Mouse (Mus musculus) liver, postnatal 0 days (tissue): ENCODE results near the gene Gm49673.
"Not testable (repeated sequence)": the region's sequence is repeated elsewhere in the genome, so short reads cannot be mapped to it uniquely, and the experiment has no call there.

ENCODE experiments used
- CTCF ChIP-seq: sonication (generic); IDR thresholded peaks from 2 replicates; pipeline ENCODE4 v1.5.1; 2016; ENCODE audit warnings: antibody characterized with exemption, low read depth
- EP300 ChIP-seq: IDR thresholded peaks from 2 replicates; pipeline ENCODE4 v1.6.1; 2016; ENCODE audit warnings: antibody characterized with exemption, low read depth, mild to moderate bottlenecking

DNA sequence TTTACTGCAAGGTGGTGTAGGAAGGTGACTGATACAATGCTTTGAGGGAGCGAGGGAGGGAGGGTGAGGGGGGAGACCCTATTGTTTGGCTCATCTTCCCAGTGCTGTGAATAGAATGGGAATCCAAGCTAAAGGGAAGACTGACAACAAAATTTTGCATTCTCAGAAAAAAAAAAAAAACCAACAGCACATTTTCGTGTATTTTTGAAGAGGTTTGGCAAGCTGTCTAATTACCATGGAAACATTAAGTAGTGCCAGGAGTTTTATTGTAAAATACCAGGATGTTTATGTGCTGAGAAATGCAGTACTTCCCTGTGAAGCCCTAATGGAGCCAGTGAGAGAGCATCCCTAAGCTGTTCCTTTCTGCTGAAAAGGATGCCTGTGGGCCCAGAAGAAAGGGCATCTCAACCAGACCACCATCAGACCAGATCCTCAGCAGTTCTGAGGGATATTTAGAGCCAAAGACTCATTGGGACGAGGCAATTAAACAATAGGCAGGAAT is 90.9 kb downstream of the Gm49673 start:
- TF ChIP-seq CTCF, EP300: not testable (repeated sequence)
